ENCODE assay signal across 28 mouse cellular contexts in genomic region chr11:100500651-100501050, GRCm38 (mm10). TPM values are rescaled to one million over a fixed set of nuclear protein-coding genes. Genes with fewer than 3 reads are reported as not detected.
A peak's percentile ranks its signal among the peaks of the same experiment; 100 is the strongest.
DNase-seq lines count a peak whose midpoint lies in the region; ATAC-seq and TF ChIP-seq lines count a peak whose summit lies in the region.
"Had no signal": no experiment of that assay in that cellular context is flagged by ENCODE, and none has a peak within 500 bp of the region (broad histone marks: within the 10 kb centered on the region; RNA-seq: fewer than 3 reads in every experiment).

No protein-coding gene starts in this region.

- no peaks in the 10 kb centered on the region for H3K27me3 ChIP-seq in kidney, embryonic 15.5 days
- no peaks in the 10 kb centered on the region for H3K27me3 ChIP-seq in midbrain, embryonic 11.5 days (ENCODE audit: control insufficient read depth, insufficient read depth, low read length)
- no peaks in the 10 kb centered on the region for H3K27me3 ChIP-seq in midbrain, embryonic 16.5 days (ENCODE audit: control insufficient read depth, insufficient read depth, low read depth, low read length)
- no peaks in the 10 kb centered on the region for H3K27me3 ChIP-seq in thymus, adult 2 months (ENCODE audit: control insufficient read depth, insufficient read depth, low read length)
- H3K27me3 ChIP-seq: embryonic facial prominence, embryonic 12.5 days; heart, embryonic 15.5 days; liver, embryonic 15.5 days; lung, embryonic 15.5 days had no signal

- no peaks in the 10 kb centered on the region for H3K9me3 ChIP-seq in kidney, embryonic 15.5 days (replicated peaks)
- no peaks in the 10 kb centered on the region for H3K9me3 ChIP-seq in midbrain, embryonic 11.5 days (ENCODE audit: control insufficient read depth, low read length)
- no peaks in the 10 kb centered on the region for H3K9me3 ChIP-seq in midbrain, embryonic 16.5 days (replicated peaks; ENCODE audit: control insufficient read depth, low read length, poor library complexity, severe bottlenecking)
- H3K9me3 ChIP-seq: embryonic facial prominence, embryonic 12.5 days; heart, embryonic 10.5 days; heart, embryonic 15.5 days; liver, embryonic 15.5 days; lung, embryonic 15.5 days had no signal

- TF ChIP-seq POLR2A in thymus, adult 2 months (IDR thresholded peaks at IDR 0.05; ENCODE audit: control insufficient read depth, extremely low read depth, insufficient read depth, low read length, poor library complexity), result no peak

- 66% methylated on average over 7 of the region's 7 CpGs for WGBS in kidney, embryonic 15.5 days
- 68% methylated on average over 7 of the region's 7 CpGs for WGBS in midbrain, embryonic 11.5 days
- 58% methylated on average over 7 of the region's 7 CpGs for WGBS in midbrain, embryonic 16.5 days
- 94% methylated on average over 7 of the region's 7 CpGs for WGBS in thymus, adult 2 months

- H3K27ac ChIP-seq in kidney, embryonic 15.5 days, result 0 out of 2 replicates have a peak overlapping the region, but pooled peaks have one; percentile 22
- no peak overlapping the region for H3K27ac ChIP-seq in midbrain, embryonic 11.5 days (ENCODE audit: low read depth, low read length)
- no peak overlapping the region for H3K27ac ChIP-seq in midbrain, embryonic 16.5 days (ENCODE audit: low read length)
- no peak overlapping the region for H3K27ac ChIP-seq in thymus, adult 2 months (ENCODE audit: control insufficient read depth, insufficient read depth, low read length)
- H3K27ac ChIP-seq: embryonic facial prominence, embryonic 12.5 days; heart, embryonic 10.5 days; heart, embryonic 15.5 days; liver, embryonic 15.5 days; lung, embryonic 15.5 days; stomach, postnatal 0 days had no signal

- ATAC-seq in kidney, embryonic 15.5 days (replicated peaks; ENCODE audit: low FRiP score), result no peak
- no peak for ATAC-seq in midbrain, embryonic 11.5 days (ENCODE audit: low FRiP score)
- no peak for ATAC-seq in midbrain, embryonic 16.5 days
- ATAC-seq: CD4-positive, CD25-positive, alpha-beta regulatory T cell, adult 4 months; forebrain, embryonic 14.5 days; hindbrain, embryonic 16.5 days had no signal

- TF ChIP-seq CTCF in thymus, adult 2 months (IDR thresholded peaks at IDR 0.05; ENCODE audit: borderline replicate concordance, control insufficient read depth, extremely low read depth, insufficient read depth, low read length, poor library complexity), result no peak

- no peak overlapping the region for H3K4me2 ChIP-seq in kidney, embryonic 15.5 days
- H3K4me2 ChIP-seq in midbrain, embryonic 11.5 days, result no peak overlapping the region
- no peak overlapping the region for H3K4me2 ChIP-seq in midbrain, embryonic 16.5 days (ENCODE audit: low read length)
- H3K4me2 ChIP-seq: embryonic facial prominence, embryonic 12.5 days; heart, embryonic 15.5 days; liver, embryonic 15.5 days; lung, embryonic 15.5 days had no signal

- peaks cover 99% of the 10 kb centered on the region for H3K36me3 ChIP-seq in kidney, embryonic 15.5 days
- H3K36me3 ChIP-seq in midbrain, embryonic 11.5 days (ENCODE audit: control insufficient read depth, insufficient read depth, low read length), result peaks cover 51% of the 10 kb centered on the region
- H3K36me3 ChIP-seq in midbrain, embryonic 16.5 days (ENCODE audit: control insufficient read depth, insufficient read depth, low read length), result peaks cover 52% of the 10 kb centered on the region
- H3K36me3 ChIP-seq in thymus, adult 2 months (ENCODE audit: control insufficient read depth, insufficient read depth, low read length), result peaks cover 73% of the 10 kb centered on the region

- 0 out of 2 replicates have a peak, but pooled peaks cover 7% of the 10 kb centered on the region for H3K4me1 ChIP-seq in kidney, embryonic 15.5 days
- H3K4me1 ChIP-seq in midbrain, embryonic 11.5 days (ENCODE audit: control insufficient read depth, insufficient read depth, low read length), result peaks cover 9% of the 10 kb centered on the region
- no peaks in the 10 kb centered on the region for H3K4me1 ChIP-seq in midbrain, embryonic 16.5 days (ENCODE audit: control insufficient read depth, insufficient read depth, low read length)
- H3K4me1 ChIP-seq in thymus, adult 2 months (replicated peaks; ENCODE audit: control insufficient read depth, insufficient read depth, low read length), result no peaks in the 10 kb centered on the region
- H3K4me1 ChIP-seq: embryonic facial prominence, embryonic 12.5 days; heart, embryonic 15.5 days; lung, embryonic 15.5 days had no signal

- H3K4me3 ChIP-seq in kidney, embryonic 15.5 days (replicated peaks), result no peak overlapping the region
- H3K4me3 ChIP-seq in midbrain, embryonic 11.5 days (ENCODE audit: low read depth, low read length), result no peak overlapping the region
- no peak overlapping the region for H3K4me3 ChIP-seq in midbrain, embryonic 16.5 days (ENCODE audit: low read depth, low read length)
- no peak overlapping the region for H3K4me3 ChIP-seq in thymus, adult 2 months (ENCODE audit: control insufficient read depth, insufficient read depth, low read length)
- H3K4me3 ChIP-seq: embryonic facial prominence, embryonic 12.5 days; heart, embryonic 10.5 days; heart, embryonic 15.5 days; liver, embryonic 15.5 days; lung, embryonic 15.5 days had no signal

- DNase-seq in kidney, adult 11 months, result no peak
- no peak for DNase-seq in midbrain, embryonic 11.5 days (ENCODE audit: low spot score, missing footprints)
- peak; percentile 29 to 70 for DNase-seq in kidney, postnatal 36 days
- DNase-seq in thymus, adult 2 months, result no peak
- DNase-seq in thymus, postnatal 14 days, result no peak
- DNase-seq: adrenal gland, postnatal 14 days; cerebellum, adult 11-12 months; cerebellum, adult 9-11 months; embryo, embryonic 11 days; gastrocnemius, postnatal 14 days; heart, adult 11 months; layer of hippocampus, postnatal 36 days; left cerebral cortex, postnatal 4 days; right cerebral cortex, postnatal 4 days; thymus, adult 18-20 months; thymus, postnatal 4 days had no signal

- H3K9ac ChIP-seq in kidney, embryonic 15.5 days, result no peak overlapping the region
- H3K9ac ChIP-seq in midbrain, embryonic 11.5 days (ENCODE audit: low read length), result 0 out of 2 replicates have a peak overlapping the region, but pooled peaks have one; percentile 30
- no peak overlapping the region for H3K9ac ChIP-seq in midbrain, embryonic 16.5 days (ENCODE audit: low read depth, low read length)
- H3K9ac ChIP-seq: embryonic facial prominence, embryonic 12.5 days; heart, embryonic 15.5 days; liver, embryonic 15.5 days; lung, embryonic 15.5 days had no signal

RNA-seq across cellular contexts. Expression of gene Acly, which starts 27.1 kb away (rescaled TPM):
- 151 and 175 TPM in 2 replicates for polyA plus RNA-seq in kidney, embryonic 15.5 days (2015; fragmentation: Nextera tagmentation; extraction: Ambion mirVana)
- polyA plus RNA-seq in midbrain, embryonic 11.5 days (2014; fragmentation: Nextera tagmentation; extraction: Ambion mirVana), result 298 and 314 TPM in 2 replicates
- 218 and 229 TPM in 2 replicates for polyA plus RNA-seq in midbrain, embryonic 16.5 days (2015; fragmentation: Nextera tagmentation; extraction: Ambion mirVana)
- 150 and 214 TPM in 2 replicates for polyA plus RNA-seq in thymus, adult 2 months (2012; rRNA removed)

RNA-seq across cellular contexts. Expression of gene Klhl11, which starts 28.1 kb away (rescaled TPM):
- polyA plus RNA-seq in kidney, embryonic 15.5 days (2015; fragmentation: Nextera tagmentation; extraction: Ambion mirVana), result 8.4 and 10.0 TPM in 2 replicates
- polyA plus RNA-seq in midbrain, embryonic 11.5 days (2014; fragmentation: Nextera tagmentation; extraction: Ambion mirVana), result 13.8 and 14.0 TPM in 2 replicates
- polyA plus RNA-seq in midbrain, embryonic 16.5 days (2015; fragmentation: Nextera tagmentation; extraction: Ambion mirVana), result 10.3 and 11.0 TPM in 2 replicates
- 8.0 and 10.4 TPM in 2 replicates for polyA plus RNA-seq in thymus, adult 2 months (2012; rRNA removed)

RNA-seq across cellular contexts. Expression of gene Ttc25, which starts 44.8 kb away (rescaled TPM):
- polyA plus RNA-seq in kidney, embryonic 15.5 days (2015; fragmentation: Nextera tagmentation; extraction: Ambion mirVana), result 0.99 and 1.1 TPM in 2 replicates
- polyA plus RNA-seq in midbrain, embryonic 11.5 days (2014; fragmentation: Nextera tagmentation; extraction: Ambion mirVana), result 1.4 and 1.8 TPM in 2 replicates
- 2.9 and 3.5 TPM in 2 replicates for polyA plus RNA-seq in midbrain, embryonic 16.5 days (2015; fragmentation: Nextera tagmentation; extraction: Ambion mirVana)
- 0.58 and 1.1 TPM in 2 replicates for polyA plus RNA-seq in thymus, adult 2 months (2012; rRNA removed)
- polyA plus RNA-seq: large intestine, adult 2 months had no signal

RNA-seq across cellular contexts. Expression of gene Klhl10, which starts 58.9 kb away (rescaled TPM):
- polyA plus RNA-seq in kidney, embryonic 15.5 days (2015; fragmentation: Nextera tagmentation; extraction: Ambion mirVana), result 0.44 and 0.54 TPM in 2 replicates
- 0.44 and 0.61 TPM in 2 replicates for polyA plus RNA-seq in midbrain, embryonic 11.5 days (2014; fragmentation: Nextera tagmentation; extraction: Ambion mirVana)
- 0.70 and 0.73 TPM in 2 replicates for polyA plus RNA-seq in midbrain, embryonic 16.5 days (2015; fragmentation: Nextera tagmentation; extraction: Ambion mirVana)
- 0.58 and 0.66 TPM in 2 replicates for polyA plus RNA-seq in thymus, adult 2 months (2012; rRNA removed)

RNA-seq across cellular contexts. Expression of gene Nt5c3b, which starts 59.0 kb away (rescaled TPM):
- 119 and 121 TPM in 2 replicates for polyA plus RNA-seq in kidney, embryonic 15.5 days (2015; fragmentation: Nextera tagmentation; extraction: Ambion mirVana)
- 88.9 and 91.6 TPM in 2 replicates for polyA plus RNA-seq in midbrain, embryonic 11.5 days (2014; fragmentation: Nextera tagmentation; extraction: Ambion mirVana)
- polyA plus RNA-seq in midbrain, embryonic 16.5 days (2015; fragmentation: Nextera tagmentation; extraction: Ambion mirVana), result 109 and 122 TPM in 2 replicates
- polyA plus RNA-seq in thymus, adult 2 months (2012; rRNA removed), result 129 and 136 TPM in 2 replicates

Comparison
In these comparisons a context has a peak if more than half of its experiments do, and no peak if none do; other contexts are left out.
1. DNase-seq: peak in kidney, postnatal 36 days (2 of 2); none in kidney, adult 11 months (single experiment), midbrain, embryonic 11.5 days (single experiment), thymus, adult 2 months (single experiment) and thymus, postnatal 14 days (single experiment).